Mouse (Mus musculus) brown adipose tissue, adult 24 weeks (tissue): ENCODE measurements around the gene E4f1. TPM values are rescaled to one million over a fixed set of nuclear protein-coding genes. Genes with fewer than 3 reads are reported as not detected.

Experiments used
- H3K27ac ChIP-seq: fragments of 200-500 bp; replicated peaks from 2 replicates; pipeline ENCODE4 v1.5.1; 2012; ENCODE audit warnings: low read depth, mild to moderate bottlenecking, low read length
- H3K4me1 ChIP-seq: fragments of 200-500 bp; 2 replicates; pipeline ENCODE4 v1.6.1; 2012; ENCODE audit warnings: low read length, mixed read lengths; ENCODE audit not compliant: control insufficient read depth, insufficient read depth, insufficient read length
- H3K4me3 ChIP-seq: fragments of 200-500 bp; 2 replicates; pipeline ENCODE4 v1.5.1; 2012; ENCODE audit warnings: low read depth, mild to moderate bottlenecking, low read length, moderate library complexity; ENCODE audit not compliant: insufficient read depth
- polyA plus RNA-seq: library from polyadenylated mRNA; stranded (reverse); fragments of >200 nt; gene quantifications from 2 replicates; pipeline ENCODE4 v1.2.4, GENCODE M21; 2012; ENCODE audit not compliant: missing spikeins, insufficient read depth, insufficient read length

E4f1 gene
- polyA plus RNA-seq, 1 experiment, result 7.0 TPM

- H3K4me1 ChIP-seq, result no peaks in the 10 kb centered on the region
Observed at GRCm38 (mm10) chr17:24489265-24490030, 19.3 kb upstream of the E4f1 start.

DNA sequence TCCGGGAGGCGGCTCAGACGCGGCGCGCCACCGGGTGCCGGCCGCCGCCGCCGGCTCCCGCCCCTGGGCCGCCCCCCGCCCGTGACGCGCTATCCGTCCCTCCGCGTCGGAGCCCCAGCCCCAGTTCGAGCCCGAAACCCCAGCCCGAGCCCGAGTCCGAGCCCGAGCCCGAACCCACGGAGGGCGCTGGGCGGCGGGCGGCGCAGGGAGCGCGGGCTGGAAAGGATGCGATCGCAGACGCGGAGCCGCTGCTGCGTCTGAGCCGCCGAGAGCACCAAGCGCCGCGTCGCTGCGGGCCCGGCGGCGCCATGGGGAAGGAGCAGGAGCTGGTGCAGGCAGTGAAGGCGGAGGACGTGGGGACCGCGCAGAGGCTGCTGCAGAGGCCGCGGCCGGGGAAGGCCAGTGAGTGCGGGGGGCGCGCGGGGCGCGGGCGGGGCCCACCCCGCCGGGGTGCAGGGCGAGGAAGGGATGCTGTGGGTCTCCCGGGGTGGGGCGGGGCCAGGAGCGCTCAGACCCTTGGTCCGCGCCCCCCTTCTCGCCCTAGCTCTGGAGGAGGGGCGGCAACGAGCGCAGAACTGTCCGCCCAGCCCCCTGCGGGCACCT lies 18.6 kb upstream of the E4f1 start:
- H3K27ac ChIP-seq, result no peak overlapping the region
- peak overlapping the region; percentile 66 for H3K4me3 ChIP-seq
- H3K4me1 ChIP-seq, result no peaks in the 10 kb centered on the region

More at GRCm38 (mm10) chr17:24489265-24490030, 19.3 kb upstream of the E4f1 start:
- Histone ChIP-seq H3K27ac (no peak overlapping the region), H3K4me3 (peak overlapping the region; percentile 66)

DNA sequence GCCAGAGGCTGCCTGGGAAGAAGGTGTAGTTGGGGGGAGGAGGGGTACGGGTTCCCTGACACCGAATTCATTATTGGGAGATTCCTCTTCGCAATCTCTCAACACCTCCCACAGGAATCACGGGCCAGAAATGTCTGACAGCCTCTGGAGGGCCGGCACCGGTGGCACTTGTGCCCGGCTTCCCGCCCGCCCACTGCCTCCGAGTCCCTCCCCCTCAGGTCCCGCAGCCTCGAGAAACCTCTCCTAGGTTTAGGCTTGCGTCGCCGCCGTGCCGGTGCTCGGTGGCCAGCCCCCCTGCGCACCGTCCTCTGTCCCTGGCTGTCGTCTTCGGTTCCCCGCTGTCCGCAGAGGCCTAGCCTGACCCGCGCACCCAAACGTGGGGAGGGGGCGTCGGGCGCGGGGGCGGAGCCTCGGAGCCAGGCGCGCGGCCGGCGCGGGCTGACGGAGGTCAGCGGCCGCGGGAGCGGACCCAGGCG lies 18.1 kb upstream of the E4f1 start, which contains the start of gene Caskin1:
Caskin1 (plus strand) TSS at position 416 of the 476 bp plus-strand sequence.
- no peak within 1 kb of the TSS for H3K27ac ChIP-seq

DNA sequence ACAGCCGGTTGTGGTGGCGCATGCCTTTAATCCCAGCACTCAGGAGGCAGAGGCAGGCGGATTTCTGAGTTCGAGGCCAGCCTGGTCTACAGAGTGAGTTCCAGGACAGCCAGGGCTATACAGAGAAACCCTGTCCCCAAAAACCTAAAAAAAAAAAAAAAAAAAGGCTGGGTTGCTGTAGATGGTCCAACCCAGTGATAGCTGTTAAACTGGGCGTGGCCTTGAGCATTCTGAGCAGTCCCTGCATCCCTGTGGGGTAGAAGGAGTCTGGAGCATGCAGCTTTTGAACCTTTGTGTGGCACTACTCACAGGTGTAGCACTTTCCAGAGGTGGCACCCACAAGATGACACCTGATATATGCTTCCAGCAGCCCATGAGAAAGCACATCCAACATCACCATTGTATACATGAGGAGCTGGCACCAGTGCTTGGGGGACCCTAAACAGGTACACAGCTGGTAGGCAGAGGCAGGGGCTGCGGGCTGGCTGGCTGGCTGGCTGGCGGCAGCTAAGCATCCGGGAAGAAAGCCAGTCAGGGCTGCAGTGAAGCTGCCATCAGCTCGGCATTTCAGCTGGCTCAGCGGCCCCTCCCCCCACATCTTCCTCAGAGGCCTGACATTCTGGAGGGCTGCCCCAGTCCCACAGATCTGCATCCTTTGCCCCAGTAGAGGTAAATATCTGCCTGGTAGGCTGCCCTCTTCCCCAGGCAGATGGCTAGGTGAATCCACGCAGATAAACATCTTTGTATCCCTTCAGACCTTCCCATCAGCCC lies 15.2 kb upstream of the E4f1 start:
- Histone ChIP-seq H3K4me1 (no peaks in the 10 kb centered on the region), H3K27ac (no peak overlapping the region), H3K4me3 (no peak overlapping the region)

More for the DNA sequence above, 18.1 kb upstream of the E4f1 start, which contains the start of gene Caskin1:
- H3K4me3 ChIP-seq, result peak within 1 kb of the TSS; percentile 66
- no peaks in the 10 kb centered on the region for H3K4me1 ChIP-seq

GRCm38 (mm10) chr17:24483495-24483894 lies 13.4 kb upstream of the E4f1 start:
- no peak overlapping the region for H3K27ac ChIP-seq
- H3K4me1 ChIP-seq, result no peaks in the 10 kb centered on the region
- no peak overlapping the region for H3K4me3 ChIP-seq

- H3K4me1 ChIP-seq, result no peaks in the 10 kb centered on the region
- no peak overlapping the region for H3K4me3 ChIP-seq
- no peak overlapping the region for H3K27ac ChIP-seq
Observed at GRCm38 (mm10) chr17:24481027-24481815, 11.1 kb upstream of the E4f1 start.

GRCm38 (mm10) chr17:24480201-24480826 lies 10.2 kb upstream of the E4f1 start:
- H3K4me3 ChIP-seq, result no peak overlapping the region
- H3K27ac ChIP-seq, result no peak overlapping the region
- no peaks in the 10 kb centered on the region for H3K4me1 ChIP-seq

DNA sequence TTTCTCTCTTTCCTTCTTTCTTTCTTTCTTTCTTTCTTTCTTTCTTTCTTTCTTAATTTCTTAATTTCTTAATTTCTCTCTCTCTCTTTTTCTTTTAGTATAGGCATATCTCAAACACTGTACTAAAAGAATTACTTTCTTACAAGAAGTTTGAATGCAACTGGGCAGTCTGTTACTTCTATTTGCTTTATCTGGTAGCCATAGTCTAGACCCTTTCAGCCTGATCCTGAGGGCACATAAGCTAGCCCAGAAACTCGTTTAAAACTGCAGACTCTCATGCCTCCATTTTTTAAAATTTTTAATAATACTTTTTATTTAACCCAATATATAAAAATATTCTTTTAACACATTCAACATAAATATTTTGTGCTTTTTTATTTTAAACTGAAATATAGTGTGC lies 9.3 kb upstream of the E4f1 start:
- H3K4me3 ChIP-seq, result no peak overlapping the region
- H3K27ac ChIP-seq, result no peak overlapping the region
- H3K4me1 ChIP-seq, result no peaks in the 10 kb centered on the region

GRCm38 (mm10) chr17:24478663-24479380 lies 8.7 kb upstream of the E4f1 start, which contains the start of gene Mlst8:
Gene Mlst8, minus strand, starts transcription at chr17:24479078.
- Histone ChIP-seq H3K4me1 (no peaks in the 10 kb centered on the region), H3K4me3 (peak within 1 kb of the TSS; percentile 76), H3K27ac (peak within 1 kb of the TSS; percentile 98)

DNA sequence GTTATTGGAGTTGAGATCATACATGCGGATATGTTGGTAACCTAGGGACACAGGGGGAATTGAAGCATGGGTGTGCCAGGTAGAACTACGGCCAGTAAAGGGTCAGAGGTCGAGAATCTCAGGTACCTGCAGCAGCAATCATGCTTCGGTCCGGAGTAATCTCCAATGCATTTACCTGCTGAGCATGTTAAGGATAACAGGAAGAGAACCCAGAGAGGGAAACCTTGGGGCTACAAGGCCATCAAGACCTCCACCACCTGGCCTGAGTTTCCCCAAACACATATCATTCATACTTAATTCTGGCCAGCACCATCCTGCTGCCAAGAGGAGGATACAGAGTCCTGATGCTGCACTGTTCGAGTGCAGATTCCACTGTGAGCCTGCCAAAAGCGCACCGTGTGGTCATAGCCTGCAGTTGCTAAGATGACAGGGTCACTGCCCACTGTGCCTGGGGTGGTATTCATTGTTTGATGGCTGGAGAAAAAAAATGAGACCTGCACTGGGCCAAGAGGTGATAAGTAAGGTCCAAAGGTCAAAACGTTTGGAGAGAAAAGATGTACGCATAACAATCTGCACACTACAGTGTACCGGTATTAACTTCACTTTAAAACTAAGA lies 8.0 kb upstream of the E4f1 start:
- Histone ChIP-seq H3K27ac (no peak overlapping the region), H3K4me1 (no peaks in the 10 kb centered on the region), H3K4me3 (peak overlapping the region; percentile 36)

GRCm38 (mm10) chr17:24477053-24477984 lies 7.2 kb upstream of the E4f1 start:
- no peak overlapping the region for H3K27ac ChIP-seq
- 0 out of 2 replicates have a peak, but pooled peaks cover 4% of the 10 kb centered on the region for H3K4me1 ChIP-seq
- no peak overlapping the region for H3K4me3 ChIP-seq

GRCm38 (mm10) chr17:24476022-24476776 lies 6.1 kb upstream of the E4f1 start:
- no peak overlapping the region for H3K27ac ChIP-seq
- H3K4me1 ChIP-seq, result peaks cover 12% of the 10 kb centered on the region
- no peak overlapping the region for H3K4me3 ChIP-seq
